Comparison of ENCODE assay signal across 20 mouse cellular contexts in the genomic region with DNA sequence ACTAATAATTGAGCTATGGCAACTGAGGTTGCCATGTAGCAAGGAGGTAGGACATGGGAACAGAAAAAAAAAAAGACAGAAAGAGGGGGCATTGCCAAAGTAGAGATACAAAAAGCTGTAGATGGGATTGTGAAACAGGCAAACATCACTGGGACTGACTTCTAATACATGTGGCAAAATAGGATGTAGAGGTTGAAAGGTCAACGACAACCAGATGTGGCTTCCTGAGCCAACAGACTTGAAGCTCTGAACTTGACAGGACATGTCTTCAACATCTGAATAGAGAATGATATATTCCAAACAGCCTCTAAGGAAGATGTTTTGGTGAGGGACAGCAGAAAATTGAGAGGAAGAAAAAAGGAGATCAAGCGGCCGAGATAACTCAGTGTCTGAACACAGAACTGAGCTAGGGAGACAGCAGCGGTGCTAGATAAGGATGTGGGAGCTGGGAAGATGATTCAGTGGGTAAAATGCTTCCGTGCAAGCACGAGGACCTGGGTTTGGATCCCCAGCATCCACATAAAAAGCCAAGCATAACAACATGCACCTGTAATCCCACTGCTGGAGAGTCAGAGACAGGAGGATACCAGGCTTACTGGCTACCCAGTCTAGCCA.
DNase-seq lines count a peak whose midpoint lies in the region; ATAC-seq and TF ChIP-seq lines count a peak whose summit lies in the region.
"Had no signal": no experiment of that assay in that cellular context is flagged by ENCODE, and none has a peak within 500 bp of the region (broad histone marks: within the 10 kb centered on the region; RNA-seq: fewer than 3 reads in every experiment).

No protein-coding gene starts in this region.

- no peak overlapping the region for H3K4me2 ChIP-seq in embryonic facial prominence, embryonic 11.5 days (ENCODE audit: low read depth, low read length)
- no peak overlapping the region for H3K4me2 ChIP-seq in liver, embryonic 12.5 days
- H3K4me2 ChIP-seq: forebrain, embryonic 15.5 days; heart, embryonic 15.5 days; intestine, embryonic 15.5 days; liver, embryonic 13.5 days; midbrain, embryonic 13.5 days had no signal

- H3K27ac ChIP-seq in embryonic facial prominence, embryonic 11.5 days (replicated peaks; ENCODE audit: low read depth, low read length), result no peak overlapping the region
- no peak overlapping the region for H3K27ac ChIP-seq in liver, embryonic 12.5 days
- H3K27ac ChIP-seq: forebrain, embryonic 15.5 days; heart, embryonic 15.5 days; intestine, embryonic 15.5 days; liver, embryonic 13.5 days; midbrain, embryonic 13.5 days had no signal

- no peak for ATAC-seq in embryonic facial prominence, embryonic 11.5 days (replicated peaks; ENCODE audit: insufficient number of reproducible peaks, low FRiP score, low TSS enrichment, low read depth)
- ATAC-seq in liver, embryonic 12.5 days, result no peak
- ATAC-seq: CD4-positive, CD25-positive, alpha-beta regulatory T cell, adult 4 months; forebrain, embryonic 15.5 days; intestine, embryonic 15.5 days; midbrain, embryonic 13.5 days had no signal

- H3K4me3 ChIP-seq in embryonic facial prominence, embryonic 11.5 days (ENCODE audit: low read depth, low read length), result no peak overlapping the region
- H3K4me3 ChIP-seq in liver, embryonic 12.5 days, result no peak overlapping the region
- H3K4me3 ChIP-seq: forebrain, embryonic 15.5 days; heart, embryonic 15.5 days; intestine, embryonic 15.5 days; liver, embryonic 13.5 days; midbrain, embryonic 13.5 days had no signal

- H3K9me3 ChIP-seq in embryonic facial prominence, embryonic 11.5 days (replicated peaks; ENCODE audit: control insufficient read depth, low read length), result no peaks in the 10 kb centered on the region
- H3K9me3 ChIP-seq in liver, embryonic 12.5 days (replicated peaks), result no peaks in the 10 kb centered on the region
- H3K9me3 ChIP-seq: forebrain, embryonic 15.5 days; heart, embryonic 15.5 days; intestine, embryonic 15.5 days; liver, embryonic 13.5 days; midbrain, embryonic 13.5 days had no signal

- H3K4me1 ChIP-seq in embryonic facial prominence, embryonic 11.5 days (ENCODE audit: control insufficient read depth, insufficient read depth, low read length), result no peaks in the 10 kb centered on the region
- no peaks in the 10 kb centered on the region for H3K4me1 ChIP-seq in liver, embryonic 12.5 days
- H3K4me1 ChIP-seq: forebrain, embryonic 15.5 days; heart, embryonic 15.5 days; intestine, embryonic 15.5 days; liver, embryonic 13.5 days; midbrain, embryonic 13.5 days had no signal

- TF ChIP-seq POLR2A in brain, embryonic 14.5 days (IDR thresholded peaks at IDR 0.05; ENCODE audit: borderline replicate concordance, extremely low read depth, insufficient read depth, insufficient read length, poor library complexity, severe bottlenecking), result no peak

- DNase-seq in lung, postnatal 36 days, result peak; percentile 19
- no peak for DNase-seq in lung, postnatal 25 days (ENCODE audit: low spot score)
- DNase-seq in brain, embryonic 14.5 days (ENCODE audit: low read depth), result peak; percentile 1
- DNase-seq in embryonic facial prominence, embryonic 11.5 days (ENCODE audit: low spot score), result peak; percentile 68
- DNase-seq in yolk sac, embryonic 10.5 days (ENCODE audit: low spot score), result peak; percentile 23
- no peak for DNase-seq in T-cell, adult 2 months (ENCODE audit: low spot score)
- DNase-seq: adrenal gland, postnatal 14 days; cerebellum, adult 8-10 months; left cerebral cortex, postnatal 4 days; liver, embryonic 13.5 days; right cerebral cortex, adult 18-20 months; spleen, adult 18-20 months; thymus, adult 18-20 months had no signal

- no peaks in the 10 kb centered on the region for H3K27me3 ChIP-seq in embryonic facial prominence, embryonic 11.5 days (ENCODE audit: control insufficient read depth, insufficient read depth, low read length)
- no peaks in the 10 kb centered on the region for H3K27me3 ChIP-seq in liver, embryonic 12.5 days (replicated peaks)
- H3K27me3 ChIP-seq: forebrain, embryonic 15.5 days; heart, embryonic 15.5 days; intestine, embryonic 15.5 days; liver, embryonic 13.5 days; midbrain, embryonic 13.5 days had no signal

- 35% methylated on average over 6 of the region's 6 CpGs for WGBS in embryonic facial prominence, embryonic 11.5 days
- 16% methylated on average over 6 of the region's 6 CpGs for WGBS in liver, embryonic 12.5 days (ENCODE audit: insufficient replicate concordance)

- H3K9ac ChIP-seq in embryonic facial prominence, embryonic 11.5 days (replicated peaks; ENCODE audit: low read length), result no peak overlapping the region
- H3K9ac ChIP-seq in liver, embryonic 12.5 days, result no peak overlapping the region
- H3K9ac ChIP-seq: forebrain, embryonic 15.5 days; heart, embryonic 15.5 days; intestine, embryonic 15.5 days; liver, embryonic 13.5 days; midbrain, embryonic 13.5 days had no signal

- no peak for TF ChIP-seq CTCF in brain, embryonic 14.5 days (IDR thresholded peaks at IDR 0.05; ENCODE audit: borderline replicate concordance, extremely low read depth, insufficient read depth, insufficient read length)

- no peaks in the 10 kb centered on the region for H3K36me3 ChIP-seq in embryonic facial prominence, embryonic 11.5 days (replicated peaks; ENCODE audit: control insufficient read depth, insufficient read depth, low read depth, low read length)
- H3K36me3 ChIP-seq in liver, embryonic 12.5 days, result no peaks in the 10 kb centered on the region
- H3K36me3 ChIP-seq: forebrain, embryonic 15.5 days; G1E; heart, embryonic 15.5 days; intestine, embryonic 15.5 days; liver, embryonic 13.5 days; midbrain, embryonic 13.5 days had no signal

Comparison
In these comparisons a context has a peak if more than half of its experiments do, and no peak if none do; other contexts are left out.
1. DNase-seq: peak in lung, postnatal 36 days (single experiment), brain, embryonic 14.5 days (single experiment), embryonic facial prominence, embryonic 11.5 days (single experiment) and yolk sac, embryonic 10.5 days (single experiment); none in lung, postnatal 25 days (single experiment) and T-cell, adult 2 months (single experiment).